Mouse (Mus musculus) hindbrain, embryonic 12.5 days (tissue): ENCODE data around the gene 1700015G11Rik. TPM values are rescaled to one million over a fixed set of nuclear protein-coding genes. Genes with fewer than 3 reads are reported as not detected.
A peak's percentile ranks its signal among the peaks of the same experiment; 100 is the strongest.

ENCODE experiments used
- ATAC-seq: fragments of 200-750 bp; cut with Nextera tagmentation; 2 replicates; pipeline ENCODE4 v1.8.0; 2017; ENCODE audit warnings: moderate TSS enrichment; ENCODE audit not compliant: low FRiP score
- H3K27ac ChIP-seq: fragments of 300-500 bp; sonication (generic); 2 replicates; pipeline ENCODE4 v1.5.1; 2016; ENCODE audit warnings: mild to moderate bottlenecking
- H3K27me3 ChIP-seq: fragments of 300-500 bp; sonication (generic); 2 replicates; pipeline ENCODE4 v1.6.1; 2016; ENCODE audit warnings: mild to moderate bottlenecking
- H3K36me3 ChIP-seq: fragments of 300-500 bp; sonication (generic); 2 replicates; pipeline ENCODE4 v1.6.1; 2016; ENCODE audit warnings: mild to moderate bottlenecking
- H3K4me1 ChIP-seq: fragments of 300-500 bp; sonication (generic); 2 replicates; pipeline ENCODE4 v1.6.1; 2016
- H3K4me2 ChIP-seq: fragments of 300-500 bp; sonication (generic); replicated peaks from 2 replicates; pipeline ENCODE4 v1.6.1; 2016; ENCODE audit warnings: mild to moderate bottlenecking
- H3K4me3 ChIP-seq: fragments of 300-500 bp; sonication (generic); 2 replicates; pipeline ENCODE4 v1.5.1; 2016; ENCODE audit warnings: mild to moderate bottlenecking
- H3K9ac ChIP-seq: fragments of 300-500 bp; sonication (generic); 2 replicates; pipeline ENCODE4 v1.6.1; 2016; ENCODE audit warnings: mild to moderate bottlenecking, moderate library complexity
- H3K9me3 ChIP-seq: fragments of 300-500 bp; sonication (generic); replicated peaks from 2 replicates; pipeline ENCODE4 v1.6.1; 2016; ENCODE audit warnings: mild to moderate bottlenecking
- WGBS: fragments of 180-500 bp; shearing (Covaris S2); methylation state at CpG from one replicate; pipeline ENCODE4 v1.1.7; 2016; 5-methylcytosine and 5-hydroxymethylcytosine counted together
- polyA plus RNA-seq: library from polyadenylated mRNA; unstranded; fragments of >200 nt; fragmentation: Nextera tagmentation; extraction: Ambion mirVana; gene quantifications from 2 replicates; pipeline ENCODE4 v1.2.1, GENCODE M21; 2016

Gene 1700015G11Rik
- not detected in 2 replicates for polyA plus RNA-seq

DNA sequence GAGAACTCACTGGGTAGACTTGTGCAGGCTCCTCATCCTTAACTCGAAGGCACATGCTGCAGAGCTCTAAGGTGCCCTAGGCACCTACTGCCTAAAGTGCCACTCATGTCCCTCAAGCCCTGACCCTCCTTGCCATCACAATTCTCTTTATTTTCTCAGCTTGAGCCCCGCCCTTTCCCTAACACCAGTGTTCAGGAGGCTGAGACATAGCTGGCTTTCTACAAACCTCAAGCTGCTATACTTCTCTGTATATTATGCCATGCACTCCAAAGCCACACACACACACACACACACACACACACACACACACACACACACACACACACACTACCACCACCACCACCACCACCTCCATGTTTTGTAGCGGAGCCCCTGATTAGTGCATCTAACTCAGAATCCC lies at the start of gene 1700015G11Rik:
Gene 1700015G11Rik (minus strand): TSS at position 101 of the 400 bp plus-strand sequence.
- ATAC-seq, result no peak
- Histone ChIP-seq H3K27me3 (no peaks in the 10 kb centered on the region), H3K36me3 (no peaks in the 10 kb centered on the region), H3K4me3 (no peak within 1 kb of the TSS), H3K9me3 (no peaks in the 10 kb centered on the region), H3K9ac (no peak within 1 kb of the TSS), H3K27ac (no peak within 1 kb of the TSS), H3K4me2 (no peak within 1 kb of the TSS), H3K4me1 (no peaks in the 10 kb centered on the region)
- WGBS, result 82% methylated on average over 3 of the region's 3 CpGs

DNA sequence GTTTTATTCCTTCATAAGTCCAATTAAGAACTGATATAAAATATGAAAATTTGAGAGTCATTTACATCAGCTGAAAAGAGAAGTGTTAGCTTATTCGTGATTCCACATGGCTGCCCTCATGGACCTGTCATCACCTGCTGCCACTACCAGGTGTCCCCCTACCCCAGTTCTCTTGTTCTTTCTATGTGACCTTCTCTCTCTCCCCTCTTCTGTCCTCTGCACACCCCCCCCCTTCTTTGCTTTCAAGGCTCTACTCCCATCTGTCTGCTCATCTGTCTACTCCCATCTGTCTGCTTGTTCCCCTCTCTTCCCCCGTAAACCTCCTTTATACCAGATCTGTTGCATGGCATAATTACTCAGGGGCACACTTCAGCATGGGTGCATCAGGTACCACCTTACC lies 41.4 kb upstream of the 1700015G11Rik start:
- peak; percentile 16; the same call in 1 of the 2 replicates for ATAC-seq
- WGBS, result 67% methylated on average over 2 of the region's 2 CpGs
- H3K9ac ChIP-seq, result no peak overlapping the region

DNA sequence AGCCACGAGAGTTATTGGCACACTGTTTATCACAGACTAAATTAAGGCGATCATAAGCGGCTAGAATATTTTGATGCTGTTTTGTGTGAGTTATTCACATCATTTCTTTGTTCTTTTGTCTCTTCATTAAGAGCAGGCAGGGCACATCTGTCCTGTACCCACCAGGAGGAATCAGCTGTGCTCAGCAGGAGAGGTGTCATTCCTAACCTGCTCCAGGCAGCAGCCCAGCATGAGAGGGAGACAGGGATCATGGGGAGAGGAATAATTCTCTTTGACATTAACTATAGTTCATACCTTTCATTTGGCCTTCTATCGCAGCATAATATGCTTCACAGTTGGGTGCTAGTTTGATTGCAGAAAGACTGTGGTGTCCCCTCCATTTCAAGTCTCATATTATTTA lies 40.7 kb upstream of the 1700015G11Rik start:
- 53% methylated on average over 4 of the region's 4 CpGs for WGBS

More for the DNA sequence above, 41.4 kb upstream of the 1700015G11Rik start:
- Histone ChIP-seq H3K36me3 (no peaks in the 10 kb centered on the region), H3K9me3 (no peaks in the 10 kb centered on the region), H3K27me3 (no peaks in the 10 kb centered on the region), H3K4me2 (no peak overlapping the region), H3K27ac (no peak overlapping the region), H3K4me3 (no peak overlapping the region), H3K4me1 (no peaks in the 10 kb centered on the region)

DNA sequence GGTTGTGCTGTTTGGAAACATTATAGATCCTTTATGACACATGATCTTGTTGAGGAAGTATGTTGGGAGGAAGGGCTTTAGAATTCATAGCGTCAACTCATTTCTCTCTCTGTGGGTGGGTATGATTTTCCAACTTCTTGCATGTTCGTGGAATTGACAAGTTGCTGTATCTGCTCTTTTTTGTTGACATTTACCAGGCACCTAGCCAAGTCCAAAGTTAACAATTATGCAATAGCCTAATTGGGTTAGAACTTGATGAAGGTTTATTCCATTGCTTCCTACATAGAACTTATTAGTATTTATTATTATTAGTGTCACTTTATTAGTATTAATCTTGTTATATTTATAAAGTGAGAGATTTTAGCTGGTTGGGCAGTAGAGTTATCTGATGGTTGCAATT lies 40.3 kb upstream of the 1700015G11Rik start:
- H3K4me3 ChIP-seq, result no peak overlapping the region
- 64% methylated on average over 2 of the region's 2 CpGs for WGBS
- H3K9me3 ChIP-seq, result no peaks in the 10 kb centered on the region
- H3K4me2 ChIP-seq, result no peak overlapping the region
- no peaks in the 10 kb centered on the region for H3K36me3 ChIP-seq
- H3K27me3 ChIP-seq, result no peaks in the 10 kb centered on the region
- no peaks in the 10 kb centered on the region for H3K4me1 ChIP-seq
- H3K9ac ChIP-seq, result no peak overlapping the region
- no peak for ATAC-seq
- H3K27ac ChIP-seq, result no peak overlapping the region

More for the DNA sequence above, 40.7 kb upstream of the 1700015G11Rik start:
- no peak overlapping the region for H3K4me3 ChIP-seq
- H3K9me3 ChIP-seq, result no peaks in the 10 kb centered on the region
- H3K4me2 ChIP-seq, result no peak overlapping the region
- no peaks in the 10 kb centered on the region for H3K36me3 ChIP-seq
- H3K27ac ChIP-seq, result no peak overlapping the region
- H3K4me1 ChIP-seq, result no peaks in the 10 kb centered on the region
- no peaks in the 10 kb centered on the region for H3K27me3 ChIP-seq
- H3K9ac ChIP-seq, result no peak overlapping the region
- ATAC-seq, result peak; percentile 85; the same call in 1 of the 2 replicates

DNA sequence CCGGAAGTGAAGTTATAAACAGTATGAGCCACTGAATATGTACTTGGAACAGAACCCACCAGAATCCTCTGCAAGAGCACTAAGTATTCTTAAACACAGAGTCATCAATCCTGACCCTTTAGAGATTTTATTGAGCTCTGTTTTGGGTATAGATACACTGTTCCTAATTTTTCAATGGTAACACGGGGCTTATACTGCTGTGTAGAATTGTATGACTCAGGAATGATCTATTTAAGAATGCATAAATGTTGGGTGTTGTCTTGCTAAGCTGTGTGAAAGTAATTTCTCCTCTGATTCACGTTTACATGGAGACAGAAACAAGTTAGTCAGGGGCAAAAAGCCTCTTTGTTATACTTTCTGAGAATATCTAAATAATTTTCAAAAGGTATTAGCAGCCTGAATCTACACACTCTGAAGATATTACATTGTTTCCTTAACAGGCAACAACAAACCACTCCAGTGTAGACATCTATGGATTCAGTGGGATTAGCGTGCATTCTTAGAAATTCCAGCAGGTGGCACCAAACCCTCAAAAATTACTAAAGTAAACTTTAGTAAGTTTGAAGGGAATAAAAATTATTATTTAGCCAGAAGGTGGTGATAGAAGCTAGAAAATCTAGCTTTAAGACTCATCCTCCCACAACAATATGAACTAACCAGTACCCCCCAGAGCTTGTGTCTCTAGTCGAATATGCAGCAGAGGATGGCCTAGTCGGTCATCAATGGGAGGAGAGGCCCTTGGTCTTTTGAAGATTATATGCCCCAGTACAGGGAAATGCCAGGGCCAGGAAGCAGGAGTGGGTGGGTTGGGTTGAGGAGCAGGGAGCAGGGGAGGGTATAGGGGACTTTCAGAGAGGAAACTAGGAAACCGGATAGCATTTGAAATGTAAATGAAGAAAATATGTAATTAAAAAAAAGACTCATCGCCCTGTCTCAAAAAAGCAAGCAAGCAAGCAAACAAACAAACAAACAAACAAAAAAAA lies 22.4 kb upstream of the 1700015G11Rik start:
- Histone ChIP-seq H3K36me3 (no peaks in the 10 kb centered on the region), H3K9me3 (no peaks in the 10 kb centered on the region), H3K27ac (no peak overlapping the region), H3K4me2 (no peak overlapping the region), H3K27me3 (no peaks in the 10 kb centered on the region), H3K9ac (no peak overlapping the region), H3K4me1 (no peaks in the 10 kb centered on the region), H3K4me3 (no peak overlapping the region)
- 50% methylated on average over 8 of the region's 8 CpGs for WGBS
- peak; percentile 50; the same call in 1 of the 2 replicates for ATAC-seq

DNA sequence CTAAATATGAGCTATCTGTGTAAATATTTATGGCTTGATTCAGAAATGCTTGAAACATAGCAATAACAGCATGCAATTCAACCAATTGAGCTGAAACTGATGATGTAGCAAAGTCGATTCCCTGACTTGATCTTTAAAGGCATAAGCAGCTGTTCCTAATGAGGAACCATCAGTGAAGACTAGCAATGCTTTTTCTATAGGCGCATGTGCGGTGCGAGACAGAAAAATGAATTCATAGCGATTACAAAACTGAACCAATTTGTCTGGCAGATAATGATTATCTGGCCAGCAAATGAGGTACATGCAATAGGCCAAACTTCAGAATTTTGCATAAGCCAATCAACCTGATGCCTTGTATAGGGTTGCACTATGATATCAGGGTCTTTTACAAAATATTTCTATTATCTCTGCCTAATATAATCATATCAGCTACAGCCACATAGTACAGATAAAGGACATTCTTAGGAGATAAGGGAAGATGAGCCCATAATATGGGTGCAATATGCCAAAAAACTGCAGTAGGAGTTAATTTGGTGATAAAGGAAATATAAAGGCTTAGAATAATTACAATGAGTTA lies 8.6 kb upstream of the 1700015G11Rik start:
- Histone ChIP-seq H3K27me3 (no peaks in the 10 kb centered on the region), H3K27ac (no peak overlapping the region), H3K9ac (no peak overlapping the region), H3K4me2 (no peak overlapping the region), H3K9me3 (no peaks in the 10 kb centered on the region), H3K36me3 (no peaks in the 10 kb centered on the region), H3K4me1 (no peaks in the 10 kb centered on the region), H3K4me3 (no peak overlapping the region)
- no peak for ATAC-seq
- WGBS, result 93% methylated on average over 5 of the region's 5 CpGs

DNA sequence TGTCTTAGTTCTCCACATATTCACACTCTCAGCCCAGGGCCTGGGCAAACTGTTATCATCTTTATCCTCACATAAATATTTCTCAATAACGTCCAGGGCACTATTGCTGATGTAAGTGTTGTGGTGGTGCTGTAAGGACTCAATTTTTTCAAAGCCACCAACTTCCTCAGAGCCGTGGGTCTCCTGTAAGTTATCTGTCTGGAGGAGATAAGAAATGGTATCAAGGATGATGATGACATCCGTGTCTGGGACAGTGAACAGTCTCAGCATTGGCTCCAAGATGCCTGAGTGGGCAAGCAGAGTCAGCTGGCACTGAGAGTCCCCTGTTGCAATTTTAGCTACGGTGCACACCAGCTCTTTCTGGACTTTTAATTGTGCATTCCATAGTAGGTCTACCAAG lies 6.5 kb upstream of the 1700015G11Rik start:
- WGBS, result 89% methylated on average over 4 of the region's 4 CpGs
- no peak for ATAC-seq
- H3K9me3 ChIP-seq, result no peaks in the 10 kb centered on the region
- H3K27ac ChIP-seq, result no peak overlapping the region
- H3K4me3 ChIP-seq, result no peak overlapping the region
- no peaks in the 10 kb centered on the region for H3K27me3 ChIP-seq
- H3K36me3 ChIP-seq, result no peaks in the 10 kb centered on the region
- no peak overlapping the region for H3K4me2 ChIP-seq
- H3K4me1 ChIP-seq, result no peaks in the 10 kb centered on the region
- H3K9ac ChIP-seq, result no peak overlapping the region

DNA sequence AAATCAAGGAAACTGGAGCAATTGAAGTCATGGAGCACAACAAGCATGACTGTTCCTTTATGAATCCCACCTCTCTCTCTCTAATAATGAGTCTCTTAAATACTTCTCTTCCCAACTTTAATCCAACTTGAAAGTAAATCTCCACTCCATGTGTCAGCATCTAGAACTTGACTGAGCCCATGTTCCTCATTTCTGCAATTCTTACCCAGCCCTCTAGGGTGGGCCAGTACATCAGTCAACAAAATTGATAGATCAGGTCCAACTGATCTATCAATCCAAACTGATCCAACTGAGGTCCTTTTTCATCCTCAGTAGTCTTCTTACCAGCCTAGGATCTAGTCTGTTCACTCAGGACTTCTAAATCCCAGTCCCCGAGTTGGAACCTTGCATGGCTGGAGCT lies 348 bp downstream of the 1700015G11Rik start:
- no peak for ATAC-seq
- H3K27me3 ChIP-seq, result no peaks in the 10 kb centered on the region
- H3K36me3 ChIP-seq, result no peaks in the 10 kb centered on the region
- H3K4me3 ChIP-seq, result no peak overlapping the region
- H3K4me1 ChIP-seq, result no peaks in the 10 kb centered on the region
- no peaks in the 10 kb centered on the region for H3K9me3 ChIP-seq
- 91% methylated on average over 1 of the region's 1 CpGs for WGBS
- H3K4me2 ChIP-seq, result no peak overlapping the region
- H3K27ac ChIP-seq, result no peak overlapping the region
- H3K9ac ChIP-seq, result no peak overlapping the region

DNA sequence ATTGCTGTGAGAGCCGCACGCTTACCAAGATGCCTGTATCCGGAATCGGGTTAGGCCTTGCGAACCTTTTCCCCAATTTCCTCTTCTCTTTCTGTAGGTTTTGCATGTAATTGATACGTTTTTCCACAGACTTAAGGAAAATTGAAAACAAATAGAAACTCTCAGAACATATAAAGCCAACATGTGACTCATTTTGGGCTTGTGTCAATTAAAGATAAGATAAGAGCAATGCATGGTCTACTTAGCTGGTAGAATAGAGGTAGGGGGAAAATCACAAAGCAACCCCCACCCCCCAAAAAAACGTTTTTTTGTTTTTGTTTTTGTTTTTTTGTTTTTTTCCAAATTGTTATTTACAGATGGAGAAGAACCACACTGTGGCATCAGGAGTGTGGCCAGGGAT lies 2.1 kb downstream of the 1700015G11Rik start:
- WGBS, result 71% methylated on average over 7 of the region's 7 CpGs
- H3K4me3 ChIP-seq, result no peak overlapping the region
- H3K27me3 ChIP-seq, result no peaks in the 10 kb centered on the region
- no peak for ATAC-seq
- H3K4me2 ChIP-seq, result no peak overlapping the region
- H3K4me1 ChIP-seq, result no peaks in the 10 kb centered on the region
- no peaks in the 10 kb centered on the region for H3K9me3 ChIP-seq
- no peak overlapping the region for H3K9ac ChIP-seq
- H3K27ac ChIP-seq, result no peak overlapping the region
- H3K36me3 ChIP-seq, result no peaks in the 10 kb centered on the region

DNA sequence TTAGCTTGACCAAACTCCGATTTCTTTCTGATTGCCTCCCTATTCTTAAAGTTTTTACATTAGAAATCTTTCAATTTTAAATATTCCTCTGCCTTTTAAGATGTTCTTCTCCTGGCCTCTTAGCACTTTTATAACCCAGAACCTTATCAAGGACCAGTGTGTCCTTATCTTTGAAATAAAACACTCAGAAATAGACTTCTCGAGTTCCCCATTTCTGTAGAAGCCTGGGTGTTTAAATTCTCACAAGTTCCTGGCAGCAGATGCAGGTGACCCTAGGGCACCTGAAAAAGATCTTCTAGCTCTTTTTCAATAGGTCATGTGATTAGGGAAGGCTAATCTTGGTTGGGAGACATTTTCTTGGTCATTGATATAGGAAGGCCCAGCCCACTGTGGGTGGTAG lies 8.4 kb downstream of the 1700015G11Rik start:
- no peak for ATAC-seq
- H3K27ac ChIP-seq, result no peak overlapping the region
- no peak overlapping the region for H3K4me2 ChIP-seq
- no peak overlapping the region for H3K9ac ChIP-seq
- no peaks in the 10 kb centered on the region for H3K9me3 ChIP-seq
- H3K4me3 ChIP-seq, result no peak overlapping the region
- 0 out of 2 replicates have a peak, but pooled peaks cover 4% of the 10 kb centered on the region for H3K27me3 ChIP-seq
- H3K4me1 ChIP-seq, result 0 out of 2 replicates have a peak, but pooled peaks cover 3% of the 10 kb centered on the region
- no peaks in the 10 kb centered on the region for H3K36me3 ChIP-seq
- WGBS, result 91% methylated on average over 2 of the region's 2 CpGs

DNA sequence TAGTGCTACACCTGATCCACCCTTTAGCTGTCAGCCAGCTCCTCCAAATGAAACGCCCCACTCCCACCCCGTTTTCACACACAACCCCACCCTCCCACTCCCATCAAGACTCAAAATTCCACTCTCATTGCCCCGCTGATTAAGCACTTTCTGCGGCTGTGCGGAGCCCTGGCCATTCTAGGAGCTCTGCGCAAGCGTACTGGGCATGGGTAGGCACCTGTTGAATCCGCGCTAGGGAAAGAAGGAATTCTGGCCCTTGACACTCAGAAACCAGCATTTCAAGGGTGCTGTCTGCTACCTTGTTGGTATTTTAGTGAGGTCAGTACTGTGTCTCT lies 9.3 kb downstream of the 1700015G11Rik start:
- no peak overlapping the region for H3K27ac ChIP-seq
- H3K4me3 ChIP-seq, result peak overlapping the region; percentile 71
- H3K9me3 ChIP-seq, result no peaks in the 10 kb centered on the region
- H3K27me3 ChIP-seq, result 0 out of 2 replicates have a peak, but pooled peaks cover 4% of the 10 kb centered on the region
- 0 out of 2 replicates have a peak, but pooled peaks cover 3% of the 10 kb centered on the region for H3K4me1 ChIP-seq
- no peaks in the 10 kb centered on the region for H3K36me3 ChIP-seq
- peak overlapping the region; percentile 52 for H3K4me2 ChIP-seq
- under 1% methylated on average over 9 of the region's 9 CpGs for WGBS
- no peak overlapping the region for H3K9ac ChIP-seq
- no peak; the same call in 1 of the 2 replicates for ATAC-seq

DNA sequence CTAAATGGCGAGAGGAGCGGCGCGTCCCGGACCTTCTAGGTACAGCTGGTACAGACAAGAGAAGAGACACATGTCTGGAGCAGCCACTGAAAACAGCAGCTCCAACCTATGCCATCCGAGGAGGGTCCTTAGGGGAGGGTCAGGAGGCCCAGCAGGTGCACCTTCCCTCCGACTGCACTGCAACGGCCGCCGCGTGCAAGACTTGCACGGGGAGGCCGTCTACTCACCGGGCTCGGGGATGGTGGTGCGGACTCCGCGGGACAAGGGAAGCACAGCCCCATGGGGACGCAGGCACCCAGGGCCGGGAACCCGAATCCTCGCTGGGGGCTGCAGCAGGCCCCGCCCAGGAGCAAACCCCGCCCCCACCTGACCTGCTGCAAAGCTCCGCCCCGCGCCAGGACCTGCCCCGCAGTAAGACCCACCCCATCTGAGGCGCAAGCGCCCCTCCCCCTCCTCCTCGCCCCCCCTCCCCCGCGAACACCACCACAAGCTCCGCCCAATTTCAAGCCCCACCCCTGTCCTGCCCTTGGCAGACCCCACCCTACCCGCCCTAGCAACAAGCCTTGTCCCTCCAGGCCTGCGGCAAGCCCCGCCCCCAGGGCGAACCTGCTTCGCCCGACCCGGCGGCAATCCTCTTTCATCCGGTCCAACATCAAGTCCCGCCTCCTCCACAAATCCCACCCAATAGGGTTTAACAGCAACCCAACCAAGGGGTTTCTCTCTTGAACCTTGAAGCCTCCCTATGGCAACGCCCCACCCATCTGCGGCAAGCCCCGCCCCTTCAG lies 9.8 kb downstream of the 1700015G11Rik start, which contains the start of gene Svip:
Gene Svip (minus strand): TSS at position 508 of the 785 bp plus-strand sequence.
- H3K27me3 ChIP-seq, result 0 out of 2 replicates have a peak, but pooled peaks cover 4% of the 10 kb centered on the region
- H3K4me3 ChIP-seq, result peak within 1 kb of the TSS; percentile 71
- H3K27ac ChIP-seq, result peak within 1 kb of the TSS; percentile 58
- H3K4me1 ChIP-seq, result 0 out of 2 replicates have a peak, but pooled peaks cover 3% of the 10 kb centered on the region
- H3K9ac ChIP-seq, result peak within 1 kb of the TSS; percentile 63
- ATAC-seq, result peak; percentile 97
- WGBS, result under 1% methylated on average over 29 of the region's 47 CpGs
- peak within 1 kb of the TSS; percentile 52 for H3K4me2 ChIP-seq
- H3K9me3 ChIP-seq, result no peaks in the 10 kb centered on the region
- H3K36me3 ChIP-seq, result no peaks in the 10 kb centered on the region
